Mouse (Mus musculus): Measurements from ENCODE around the gene Pcnx3. TPM values are rescaled to one million over a fixed set of nuclear protein-coding genes. Genes with fewer than 3 reads are reported as not detected.

Gene Pcnx3
- polyA plus RNA-seq, 1 experiment = 209 TPM

- TF ChIP-seq GATA1 (IDR thresholded peaks at IDR 0.05; ENCODE audit: low read length) = no peak
Measured at GRCm38 (mm10) chr19:5662981-5663913, 25.5 kb downstream of the Pcnx3 start, which contains the start of gene Sipa1. Sipa1 (minus strand) TSS chr19:5663707.

GRCm38 (mm10) chr19:5662310-5662709 lies 26.4 kb downstream of the Pcnx3 start:
- no peak for TF ChIP-seq GATA1 (IDR thresholded peaks at IDR 0.05; ENCODE audit: low read length)

- TF ChIP-seq GATA1 (IDR thresholded peaks at IDR 0.05; ENCODE audit: low read length) = no peak
Measured at GRCm38 (mm10) chr19:5660942-5661751, 27.6 kb downstream of the Pcnx3 start.

GRCm38 (mm10) chr19:5654720-5655298 lies 33.9 kb downstream of the Pcnx3 start:
- TF ChIP-seq GATA1 (IDR thresholded peaks at IDR 0.05; ENCODE audit: low read length) = no peak

GRCm38 (mm10) chr19:5653969-5654719 lies 34.6 kb downstream of the Pcnx3 start:
- TF ChIP-seq GATA1 (IDR thresholded peaks at IDR 0.05; ENCODE audit: low read length) = no peak

GRCm38 (mm10) chr19:5652570-5652969 lies 36.1 kb downstream of the Pcnx3 start:
- TF ChIP-seq GATA1 (IDR thresholded peaks at IDR 0.05; ENCODE audit: low read length) = no peak

- TF ChIP-seq GATA1 (IDR thresholded peaks at IDR 0.05; ENCODE audit: low read length) = no peak
Measured at GRCm38 (mm10) chr19:5651502-5652274, 37.0 kb downstream of the Pcnx3 start.

GRCm38 (mm10) chr19:5649298-5649741 lies 39.4 kb downstream of the Pcnx3 start:
- TF ChIP-seq GATA1 (IDR thresholded peaks at IDR 0.05; ENCODE audit: low read length) = no peak

- no peak for TF ChIP-seq GATA1 (IDR thresholded peaks at IDR 0.05; ENCODE audit: low read length)
Measured at GRCm38 (mm10) chr19:5648401-5649297, 40.1 kb downstream of the Pcnx3 start.

- no peak for TF ChIP-seq GATA1 (IDR thresholded peaks at IDR 0.05; ENCODE audit: low read length)
Measured at GRCm38 (mm10) chr19:5647791-5648190, 40.9 kb downstream of the Pcnx3 start.

GRCm38 (mm10) chr19:5646731-5647330 lies 41.9 kb downstream of the Pcnx3 start:
- TF ChIP-seq GATA1 (IDR thresholded peaks at IDR 0.05; ENCODE audit: low read length) = no peak

GRCm38 (mm10) chr19:5645280-5645679 lies 43.4 kb downstream of the Pcnx3 start:
- TF ChIP-seq GATA1 (IDR thresholded peaks at IDR 0.05; ENCODE audit: low read length) = no peak

GRCm38 (mm10) chr19:5641641-5642040 lies 47.1 kb downstream of the Pcnx3 start:
- TF ChIP-seq GATA1 (IDR thresholded peaks at IDR 0.05; ENCODE audit: low read length) = no peak
